Mouse (Mus musculus) inflammation-experienced regulatory T-cells, adult 6 months (primary cell): ENCODE results near the gene Rmi2. TPM values are rescaled to one million over a fixed set of nuclear protein-coding genes. Genes with fewer than 3 reads are reported as not detected.
"Not testable (repeated sequence)": the region's sequence is repeated elsewhere in the genome, so short reads cannot be mapped to it uniquely, and the experiment has no call there.

Experiments used
- ATAC-seq: one replicate; pipeline ENCODE4 v1.8.0; 2017
- polyA plus RNA-seq, 3 experiments: library from polyadenylated mRNA; unstranded; fragments of 100-300 nt; shearing (Covaris generic); gene quantifications; one replicate each; pipeline ENCODE4 v1.2.1; 2017

Rmi2 gene
- polyA plus RNA-seq, result 1 to 10 TPM; 1.2 to 1.4 (median 1.2) TPM

DNA sequence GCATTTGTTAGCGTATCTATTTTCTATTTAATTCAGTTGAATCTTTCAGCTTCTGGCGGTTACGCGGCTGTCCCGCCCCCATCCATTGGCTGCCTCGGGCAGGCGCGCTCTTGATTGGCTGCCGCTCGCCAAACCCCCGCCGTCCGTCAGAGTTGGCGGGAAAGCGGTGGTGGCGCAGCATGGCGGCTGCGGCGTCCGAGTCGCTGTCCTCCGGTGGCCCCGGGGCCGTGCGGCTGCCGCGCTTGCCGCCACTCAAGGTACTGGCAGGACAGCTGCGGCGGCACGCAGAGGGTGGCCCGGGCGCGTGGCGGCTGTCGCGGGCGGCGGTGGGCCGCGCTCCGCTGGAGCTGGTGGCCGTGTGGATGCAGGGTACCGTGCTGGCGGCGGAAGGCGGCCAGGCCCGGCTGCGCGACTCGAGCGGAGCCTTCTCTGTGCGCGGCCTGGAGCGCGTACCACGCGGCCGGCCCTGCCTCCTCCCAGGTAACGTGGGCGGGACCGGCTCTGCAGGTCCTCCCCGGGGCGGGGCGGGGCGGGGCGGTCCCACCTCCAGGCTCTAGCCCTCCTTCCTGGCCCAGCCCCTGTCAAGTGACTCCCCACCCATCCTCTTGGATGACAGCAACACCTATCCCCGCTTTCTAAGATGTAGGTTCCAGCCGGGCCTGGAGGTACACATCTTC, at the start of gene Rmi2:
Rmi2 (plus strand) TSS at position 149 of the 677 bp plus-strand sequence.
- peak; percentile 85 for ATAC-seq

DNA sequence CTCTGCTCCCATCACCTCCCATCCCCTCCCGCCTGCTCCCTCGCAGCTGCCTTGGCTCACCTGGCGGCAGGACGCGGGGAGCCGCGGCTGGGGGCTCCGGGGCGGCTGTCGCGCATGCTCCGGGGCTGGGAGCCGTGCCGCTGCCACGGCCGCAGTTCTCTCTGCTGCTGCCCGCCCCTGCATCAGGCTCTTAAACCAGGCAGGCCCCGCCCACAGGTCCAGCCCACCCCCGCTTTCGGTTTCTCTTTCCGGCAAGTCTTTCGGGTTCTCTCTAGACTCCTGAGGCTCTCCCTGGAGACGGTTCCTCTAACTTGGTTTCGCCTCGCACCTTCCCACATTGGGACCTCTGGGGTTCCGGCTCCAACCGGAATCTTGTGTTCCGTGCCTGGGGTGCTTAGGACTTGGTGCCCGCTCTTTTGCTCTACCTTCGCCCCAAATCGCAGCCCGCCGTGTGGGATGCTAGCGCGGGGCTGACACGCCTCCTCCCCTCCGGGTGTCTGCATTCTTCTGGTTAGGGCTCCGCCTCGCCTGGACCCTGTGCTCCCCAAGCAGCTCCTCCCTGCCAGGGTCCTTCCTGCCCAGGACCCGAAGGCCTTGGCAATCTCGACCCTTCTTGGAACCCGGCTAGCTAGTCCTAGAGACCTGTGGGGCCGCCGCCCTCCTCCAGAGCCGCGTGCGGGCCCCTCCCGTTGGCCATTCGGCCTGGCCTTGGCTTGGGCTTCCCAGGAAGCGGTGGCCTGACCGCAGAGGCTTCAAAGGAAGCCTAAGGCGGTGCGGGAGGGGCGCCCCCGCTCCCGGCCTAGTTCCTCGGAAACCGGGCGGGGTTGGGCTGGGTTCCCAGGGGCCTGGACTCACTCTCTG, 49.3 kb upstream of the Rmi2 start, which contains the start of gene Socs1:
Socs1 (minus strand) TSS at position 166 of the 861 bp plus-strand sequence.
- peak; percentile 44 for ATAC-seq

DNA sequence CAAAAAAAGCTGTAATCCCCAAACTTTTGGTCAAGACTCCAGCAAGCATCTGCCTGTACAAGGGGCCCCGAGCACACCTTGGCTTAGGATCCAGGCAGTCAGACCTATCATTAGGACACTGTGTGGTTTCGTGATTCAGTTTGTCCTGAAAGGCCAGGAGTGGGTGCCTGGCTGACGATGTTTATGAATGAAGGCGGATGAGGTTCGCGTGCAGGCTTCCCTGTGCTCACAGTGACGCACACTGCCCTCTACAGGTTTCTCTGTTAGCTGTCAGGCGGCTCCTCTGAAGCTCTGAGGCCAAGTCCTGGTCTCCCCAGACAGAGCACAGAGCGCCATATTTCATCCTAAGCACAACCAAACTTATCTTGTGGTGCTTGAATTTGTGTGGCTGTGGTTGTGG, 48.6 kb upstream of the Rmi2 start:
- peak; percentile 50 for ATAC-seq

DNA sequence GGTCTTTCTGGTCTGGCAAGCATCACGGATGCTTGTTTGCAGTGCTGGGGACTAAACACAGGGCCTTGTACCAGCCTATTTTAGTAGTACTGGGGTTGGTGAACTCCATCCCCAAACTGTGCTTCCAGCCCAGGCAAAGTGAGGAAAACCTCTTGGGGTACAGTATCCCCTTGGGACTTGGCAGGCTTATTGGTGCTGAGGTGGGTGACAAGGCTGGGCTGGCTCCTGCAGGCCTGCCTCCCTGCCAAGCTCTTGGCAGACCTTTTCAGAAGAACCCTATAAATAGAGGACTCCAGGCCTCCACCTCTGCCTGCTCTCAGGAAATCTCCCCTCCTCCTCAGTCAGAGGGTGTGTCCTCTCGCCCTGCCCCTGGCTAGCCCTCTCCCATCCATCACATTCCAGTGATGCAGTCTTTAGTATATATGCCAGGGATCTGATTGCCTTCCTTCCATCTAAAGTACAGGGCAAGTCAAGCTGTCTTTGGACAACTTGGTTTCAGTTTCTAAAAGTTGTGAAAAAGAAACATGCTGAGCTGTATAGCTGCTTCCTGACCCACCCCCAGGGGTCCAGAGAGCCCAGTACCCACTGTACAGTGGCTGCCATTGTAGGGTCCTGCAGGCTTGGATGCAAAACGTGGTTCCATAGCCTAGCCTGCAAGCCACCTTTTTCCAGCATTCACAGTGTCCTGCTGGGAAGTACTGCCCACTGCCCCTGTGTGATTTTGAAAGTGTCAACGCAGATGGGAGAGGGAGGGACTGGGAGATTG, 47.9 kb upstream of the Rmi2 start:
- ATAC-seq, result no peak

DNA sequence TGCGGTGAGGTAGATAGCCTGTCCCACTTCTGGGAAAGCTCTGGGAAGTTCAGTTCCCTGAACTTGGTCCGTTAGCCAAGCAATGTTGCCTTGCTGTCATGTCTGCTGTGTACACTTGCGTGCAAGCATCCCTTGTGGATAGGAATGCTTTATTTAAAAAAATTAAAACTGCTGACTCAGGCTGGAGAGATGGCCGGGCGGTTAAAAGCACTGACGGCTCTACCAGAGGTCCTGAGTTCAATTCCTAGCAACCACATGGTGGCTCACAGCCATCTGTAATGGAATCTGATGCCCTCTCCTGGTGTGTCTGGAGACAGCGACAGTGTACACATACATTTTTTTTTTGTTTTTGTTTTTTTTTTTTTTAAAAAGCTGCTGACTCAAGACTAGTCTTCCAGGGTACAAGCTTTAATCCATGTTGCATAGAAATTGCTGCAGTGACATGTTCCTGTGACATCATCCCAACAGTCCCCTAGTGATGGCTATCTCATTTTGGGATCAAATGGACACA, 47.3 kb upstream of the Rmi2 start:
- no peak for ATAC-seq

DNA sequence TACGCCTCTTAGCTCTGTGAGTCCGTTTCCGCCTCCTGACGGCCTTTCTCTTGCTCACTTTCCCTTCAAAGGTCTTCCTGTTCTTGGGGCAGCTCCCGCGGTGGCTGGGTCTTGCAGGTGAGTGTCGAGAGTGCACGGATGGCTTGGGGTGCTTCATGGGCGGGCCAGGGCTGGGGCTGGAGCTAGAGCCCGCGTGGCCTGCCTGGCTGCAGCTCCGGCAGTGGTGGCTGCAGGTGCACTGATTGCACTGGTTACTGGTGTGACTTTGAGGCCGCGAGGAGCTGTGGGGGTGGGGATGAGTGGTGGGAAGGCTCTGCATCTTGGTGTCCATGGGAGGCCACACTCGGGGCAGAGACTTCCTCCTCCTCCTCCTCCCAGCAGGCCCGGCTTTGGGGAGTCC, 46.6 kb upstream of the Rmi2 start, which contains the start of gene Tnp2:
Tnp2 (minus strand) TSS at position 390 of the 400 bp plus-strand sequence.
- no peak for ATAC-seq

DNA sequence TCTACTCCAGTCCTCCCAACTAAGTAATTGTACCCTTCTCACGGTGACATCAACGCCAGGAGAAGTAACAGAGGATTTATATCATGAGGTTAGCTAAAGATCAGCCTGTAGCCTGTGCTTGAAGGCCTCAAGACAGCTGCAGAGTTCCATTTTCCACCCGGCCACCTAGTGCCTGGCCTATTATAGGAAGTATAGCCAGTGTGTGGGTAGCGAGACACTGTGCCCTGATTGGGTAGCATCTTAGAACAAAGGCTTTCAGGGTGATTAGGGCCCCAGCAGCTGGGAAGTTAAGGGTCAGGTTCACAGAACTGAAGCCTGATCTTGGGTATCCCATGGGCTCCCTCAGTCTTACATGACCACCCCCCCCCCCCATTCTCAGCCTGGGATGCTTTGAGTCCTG, 46.0 kb upstream of the Rmi2 start:
- peak; percentile 8 for ATAC-seq

DNA sequence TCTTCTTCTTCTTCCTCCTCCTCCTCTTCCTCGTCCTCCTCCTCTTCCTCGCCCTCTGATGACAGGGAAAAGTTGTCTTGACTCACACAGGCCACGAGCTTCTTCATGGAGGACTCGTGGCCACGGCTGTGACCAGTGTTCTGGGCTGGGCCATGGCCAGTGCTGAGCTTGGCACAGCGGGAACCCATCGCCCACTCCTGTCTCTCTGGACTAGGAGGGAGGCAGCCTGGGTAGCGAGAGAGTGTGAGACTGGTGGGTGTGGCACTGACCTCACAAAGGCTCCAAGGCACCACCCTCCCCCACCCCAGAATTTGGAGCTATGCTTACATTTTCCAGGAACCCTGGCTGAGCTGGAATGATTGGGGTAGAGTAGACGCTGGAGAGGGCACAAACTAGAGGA, 44.2 kb upstream of the Rmi2 start, which contains the start of gene Prm3:
Prm3 (minus strand) TSS at position 213 of the 400 bp plus-strand sequence.
- no peak for ATAC-seq

DNA sequence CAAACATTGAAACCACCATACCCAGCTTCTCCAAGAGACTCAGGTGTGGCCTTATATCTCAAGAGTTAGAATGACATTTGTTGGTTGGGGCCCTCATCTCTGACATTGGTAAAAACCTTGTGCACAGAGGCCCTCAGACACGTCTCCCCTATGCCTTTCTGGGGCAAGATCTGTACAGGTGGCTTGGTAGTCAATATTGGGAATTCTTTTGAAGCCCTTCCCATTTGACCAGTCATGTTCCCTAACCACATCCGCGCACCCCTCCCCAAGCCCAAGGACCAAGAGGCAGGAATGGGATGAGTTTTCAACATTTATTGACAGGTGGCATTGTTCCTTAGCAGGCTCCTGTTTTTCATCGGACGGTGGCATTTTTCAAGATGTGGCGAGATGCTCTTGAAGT, 38.8 kb upstream of the Rmi2 start, which contains the start of gene Prm2:
Prm2 (minus strand) TSS at position 101 of the 400 bp plus-strand sequence.
- ATAC-seq, result no peak

DNA sequence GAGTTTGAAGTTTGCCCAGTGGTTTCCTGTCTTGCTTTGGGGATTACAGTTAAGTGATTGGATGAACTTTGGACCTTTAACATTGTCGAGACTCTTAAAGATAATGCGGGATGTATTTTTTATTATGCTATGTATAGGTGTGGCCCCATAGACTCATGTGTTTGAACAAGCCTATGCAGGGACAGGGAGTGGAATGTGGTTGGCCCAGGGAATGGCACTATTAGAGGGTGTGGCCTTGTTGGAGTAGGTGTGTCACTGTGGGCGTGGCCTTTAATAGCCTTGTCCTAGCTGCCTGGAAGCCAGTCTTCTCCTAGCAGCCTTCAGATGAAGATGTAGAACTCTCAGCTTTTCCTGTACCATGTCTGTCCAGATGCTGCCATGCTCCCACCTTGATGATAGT, 32.4 kb upstream of the Rmi2 start:
- not testable (repeated sequence) for ATAC-seq

DNA sequence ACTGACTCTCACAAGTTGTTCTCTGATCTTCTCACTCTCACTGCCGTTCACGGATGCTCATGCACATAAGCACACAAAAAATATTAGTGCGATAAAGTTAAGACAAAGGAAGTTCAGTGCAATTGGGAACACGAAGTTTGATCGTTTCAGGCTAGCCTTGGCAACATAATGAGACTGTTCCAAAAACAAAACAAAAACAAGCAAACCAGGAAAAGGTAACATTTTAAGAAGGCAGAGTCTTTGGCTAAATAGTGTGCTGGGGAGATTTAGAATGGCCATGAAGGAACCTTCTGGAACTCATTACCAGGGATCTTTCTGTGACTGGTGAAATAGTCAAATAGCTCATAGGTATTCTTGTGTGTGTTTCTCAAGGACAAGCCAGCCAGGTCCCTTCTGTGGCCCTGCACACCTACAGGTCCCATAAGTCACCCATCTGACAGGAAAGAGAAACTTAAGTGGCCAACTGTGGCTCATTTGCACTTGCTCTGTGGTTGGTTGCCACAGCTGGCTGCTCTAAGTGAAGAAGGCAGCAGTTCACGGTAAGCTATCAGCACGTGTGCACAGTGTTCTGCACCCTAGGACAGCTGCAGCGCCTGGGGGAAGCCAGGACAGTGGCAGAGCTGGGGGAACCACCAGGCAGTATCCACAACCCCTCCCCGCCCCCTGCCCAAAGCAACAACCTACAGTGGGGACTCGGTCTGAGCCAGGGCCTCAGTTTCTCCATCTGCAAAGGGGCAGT, 28.9 kb upstream of the Rmi2 start, which contains the start of gene Prm1:
Prm1 (minus strand) TSS at position 51 of the 739 bp plus-strand sequence.
- ATAC-seq, result no peak

DNA sequence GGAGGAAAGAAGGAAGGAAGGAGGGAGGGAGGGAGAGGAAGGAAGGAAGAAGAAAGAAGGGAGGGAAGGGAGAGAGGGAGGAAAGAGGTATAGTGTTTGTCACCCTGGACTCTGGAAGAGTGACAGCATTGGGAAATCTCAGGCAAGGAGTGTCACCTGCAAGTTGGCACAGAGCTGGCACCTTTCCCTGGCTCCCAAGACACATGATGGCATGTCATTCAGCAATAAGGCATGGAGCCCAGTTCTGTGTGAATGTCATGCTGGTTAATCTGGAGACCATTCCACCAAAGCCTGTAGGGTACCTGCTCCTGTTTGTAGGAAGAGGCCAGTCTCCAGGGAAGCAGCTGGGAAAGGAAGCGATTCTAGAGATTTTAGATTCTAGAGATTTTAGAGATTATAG, 24.5 kb upstream of the Rmi2 start:
- no peak for ATAC-seq

DNA sequence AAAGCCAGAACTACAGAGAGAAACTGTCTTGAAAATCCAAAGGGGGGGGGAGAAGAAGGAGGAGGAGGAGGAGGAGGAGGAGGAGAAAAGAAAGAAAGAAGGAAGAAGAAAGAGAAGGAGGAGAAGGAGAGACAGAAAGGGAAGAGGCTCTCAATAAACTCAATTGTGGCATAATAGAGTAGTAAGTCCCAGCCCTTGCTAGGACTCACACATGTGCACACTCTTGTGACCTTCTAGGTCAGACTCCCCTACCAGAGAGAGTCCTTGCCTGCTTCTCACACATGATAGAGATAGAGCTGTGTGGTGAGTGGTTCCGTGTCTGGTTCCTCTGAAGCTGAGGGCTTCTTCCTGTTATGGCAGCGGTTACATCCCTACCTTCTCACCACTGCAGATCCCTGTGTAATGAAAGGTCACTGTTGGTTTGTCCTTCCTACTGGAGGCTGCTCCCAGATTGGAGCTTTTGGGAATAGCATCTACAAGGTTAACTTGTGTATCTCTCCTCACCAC, 21.9 kb upstream of the Rmi2 start, which contains the start of gene Gm11172:
Gm11172 (plus strand) TSS at position 51 of the 507 bp plus-strand sequence.
- ATAC-seq, result peak; percentile 32

DNA sequence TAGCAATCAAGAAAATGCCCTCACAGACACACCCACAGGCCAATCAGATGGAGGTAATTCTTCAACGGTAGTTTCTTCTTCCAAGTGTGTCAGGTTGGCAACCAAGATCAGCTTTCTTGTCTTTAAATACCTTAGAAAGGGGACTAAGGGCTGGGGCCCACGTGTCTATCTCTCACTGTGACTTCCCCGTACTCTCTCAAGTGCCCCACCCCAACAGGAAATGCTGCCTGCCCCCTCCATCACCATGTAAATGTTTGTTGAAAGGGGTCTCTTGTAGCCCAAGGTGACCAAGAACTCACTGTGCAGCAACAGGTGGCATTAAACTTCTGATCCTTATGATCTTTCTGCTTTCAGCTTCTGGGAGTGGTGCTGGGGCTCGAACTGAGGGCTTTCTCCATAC, 21.1 kb upstream of the Rmi2 start:
- ATAC-seq, result peak; percentile 46

DNA sequence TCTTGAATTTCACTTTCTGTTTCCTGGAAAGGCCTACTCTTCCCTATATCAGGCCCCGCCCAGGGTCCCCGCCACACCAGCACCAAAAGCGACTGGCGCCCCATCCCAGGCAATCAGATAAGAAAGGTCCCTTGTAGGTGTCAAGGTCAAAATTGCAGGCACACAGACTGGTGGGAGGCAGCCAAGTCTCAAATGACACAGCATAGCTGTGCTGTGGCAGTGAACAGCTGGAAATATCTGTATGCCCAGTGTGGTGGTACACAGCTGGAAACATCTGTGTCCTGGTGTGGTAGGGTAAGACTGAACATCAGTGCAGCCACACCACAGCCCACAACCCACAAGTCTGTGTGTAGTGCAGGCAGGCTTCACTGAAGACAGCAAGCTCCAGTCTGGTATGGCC, 20.0 kb upstream of the Rmi2 start:
- peak; percentile 21 for ATAC-seq

DNA sequence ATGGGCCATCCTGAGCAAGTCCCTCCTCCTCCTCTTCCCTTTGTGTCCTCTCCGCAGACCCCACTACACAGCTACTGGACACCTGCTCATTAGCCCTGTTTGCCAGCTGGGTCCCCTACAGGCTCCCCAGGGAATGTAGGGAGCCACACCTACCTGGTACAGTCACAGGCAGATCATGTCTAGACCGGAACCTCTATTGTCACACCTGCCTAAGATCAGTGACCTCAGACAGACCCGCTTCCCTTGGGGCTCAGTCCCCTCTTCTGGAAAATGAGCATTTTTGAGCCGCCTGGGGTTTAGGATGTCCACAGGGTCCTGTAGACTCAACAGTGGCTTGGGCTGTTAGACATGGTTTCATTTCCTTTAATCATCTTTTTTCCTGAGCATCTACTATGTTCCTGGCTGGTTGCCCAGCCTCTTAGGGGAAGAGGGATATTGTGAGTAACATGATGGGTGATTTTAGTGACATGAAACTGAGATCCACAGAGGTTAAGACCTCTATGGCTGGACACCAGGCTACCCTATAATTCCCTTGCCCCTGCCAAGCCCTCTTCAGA, 16.2 kb upstream of the Rmi2 start:
- no peak for ATAC-seq

DNA sequence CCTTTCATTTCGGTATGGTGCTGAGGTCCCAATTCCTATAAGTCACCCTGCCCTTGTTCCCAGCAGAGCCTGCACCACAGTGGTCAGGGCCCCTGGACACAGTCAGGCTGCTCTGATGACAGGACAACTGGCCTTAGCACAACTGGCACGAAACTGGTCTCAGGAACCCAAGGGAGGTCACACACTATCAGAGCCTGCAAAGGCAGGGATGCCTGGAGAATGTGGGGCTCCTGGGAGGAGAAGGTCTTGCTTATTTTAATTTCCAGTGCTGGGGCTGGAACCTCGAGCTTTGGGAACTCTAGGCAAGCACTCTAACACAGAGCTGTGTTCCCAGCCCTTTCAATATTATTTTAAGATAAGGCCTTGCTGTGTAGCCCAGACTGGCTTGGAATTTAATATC, 14.9 kb upstream of the Rmi2 start:
- no peak for ATAC-seq

DNA sequence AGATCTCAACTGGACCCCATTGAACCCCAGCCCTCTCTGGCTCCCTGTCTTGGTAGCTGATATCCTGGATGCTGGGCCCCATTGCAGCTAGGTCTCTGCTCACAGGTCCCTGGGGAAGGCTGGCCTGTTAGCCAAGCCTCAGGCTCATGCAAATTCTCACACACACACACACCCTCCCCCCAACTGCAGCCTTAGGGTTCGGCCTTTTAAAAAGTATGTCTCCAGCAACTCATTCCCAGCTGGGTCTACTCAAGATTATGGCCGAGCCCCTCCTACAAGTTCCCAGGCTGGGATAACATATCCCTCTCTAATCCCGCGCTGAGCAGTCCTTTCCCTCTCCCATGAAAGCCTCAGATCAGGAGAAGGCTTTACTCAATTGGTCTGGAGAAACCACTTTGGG, 13.5 kb upstream of the Rmi2 start:
- ATAC-seq, result no peak

DNA sequence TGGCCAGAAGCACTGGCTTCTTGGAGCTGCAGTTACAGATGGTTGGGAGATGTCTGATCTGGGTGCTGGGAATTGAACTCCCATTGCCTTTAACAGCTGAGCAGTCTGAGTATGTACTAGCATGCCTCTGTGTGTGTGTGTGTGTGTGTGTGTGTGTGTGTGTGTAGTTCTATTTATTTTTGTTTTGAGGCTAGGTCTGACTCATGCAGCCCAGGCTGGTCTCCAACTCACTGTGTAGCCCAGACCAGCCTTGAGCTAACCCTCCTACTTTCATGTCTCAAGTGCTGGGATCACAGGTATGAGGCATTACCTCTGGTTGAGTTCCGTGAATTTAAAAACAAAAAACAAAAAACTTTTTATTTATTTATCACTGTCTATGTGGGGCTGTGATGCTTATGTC, 10.3 kb upstream of the Rmi2 start:
- no peak for ATAC-seq

DNA sequence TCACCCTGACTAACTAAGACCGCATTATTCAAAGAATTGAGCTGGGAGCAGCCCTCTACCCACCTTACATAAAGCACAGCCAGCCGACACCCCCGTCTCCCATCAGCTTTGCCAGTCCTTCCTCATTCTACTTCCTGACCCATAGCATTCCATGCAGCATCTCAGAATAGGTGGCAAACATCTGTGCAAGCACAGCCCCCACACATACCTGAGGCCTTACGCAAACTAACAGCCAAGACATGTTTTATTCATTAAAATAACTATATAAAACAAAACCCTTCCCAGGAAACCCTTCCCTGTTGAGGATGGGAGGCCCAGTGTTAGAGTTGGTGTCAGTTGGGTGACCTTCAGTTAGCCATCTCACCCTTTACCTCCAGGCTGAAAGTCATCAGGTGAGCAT, 9.0 kb upstream of the Rmi2 start:
- ATAC-seq, result no peak

DNA sequence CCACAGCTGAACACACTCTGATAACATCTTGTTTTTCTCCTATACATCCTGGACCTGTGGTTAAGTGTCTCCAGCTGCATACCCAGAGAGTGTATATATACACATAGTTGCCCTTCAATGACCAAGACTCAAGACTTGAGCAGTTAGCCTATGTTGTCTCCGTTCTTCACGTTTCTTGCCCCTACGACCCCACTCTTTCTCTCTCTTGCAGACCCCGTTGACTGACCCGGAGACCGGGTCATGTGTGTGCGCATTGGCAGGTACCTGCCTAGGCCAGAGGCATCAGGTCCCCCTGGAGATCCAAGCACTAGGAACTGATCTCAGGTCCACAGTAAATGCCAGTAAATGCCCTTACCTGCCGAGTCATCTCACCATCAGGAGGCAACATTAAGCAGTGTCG, 7.6 kb upstream of the Rmi2 start:
- ATAC-seq, result no peak
